Mouse (Mus musculus) adrenal gland, postnatal 4 days (tissue): ENCODE results near the gene Tent4a. TPM values are rescaled to one million over a fixed set of nuclear protein-coding genes. Genes with fewer than 3 reads are reported as not detected.
A peak's percentile ranks its signal among the peaks of the same experiment; 100 is the strongest.

Experiments used
- DNase-seq, 2 experiments: peaks; one replicate each; pipeline ENCODE4 v3.0.0; 2021 to 2022; ENCODE audit warnings: low spot score in 2 of 2, mixed read lengths in 2 of 2
- total RNA-seq, 2 experiments: library from RNA; stranded (reverse); gene quantifications; 2 replicates each; pipeline ENCODE4 v1.2.3; 2021

The Tent4a gene
- total RNA-seq, 2 experiments from 2014 or later: 26.2 to 28.3 TPM

DNA sequence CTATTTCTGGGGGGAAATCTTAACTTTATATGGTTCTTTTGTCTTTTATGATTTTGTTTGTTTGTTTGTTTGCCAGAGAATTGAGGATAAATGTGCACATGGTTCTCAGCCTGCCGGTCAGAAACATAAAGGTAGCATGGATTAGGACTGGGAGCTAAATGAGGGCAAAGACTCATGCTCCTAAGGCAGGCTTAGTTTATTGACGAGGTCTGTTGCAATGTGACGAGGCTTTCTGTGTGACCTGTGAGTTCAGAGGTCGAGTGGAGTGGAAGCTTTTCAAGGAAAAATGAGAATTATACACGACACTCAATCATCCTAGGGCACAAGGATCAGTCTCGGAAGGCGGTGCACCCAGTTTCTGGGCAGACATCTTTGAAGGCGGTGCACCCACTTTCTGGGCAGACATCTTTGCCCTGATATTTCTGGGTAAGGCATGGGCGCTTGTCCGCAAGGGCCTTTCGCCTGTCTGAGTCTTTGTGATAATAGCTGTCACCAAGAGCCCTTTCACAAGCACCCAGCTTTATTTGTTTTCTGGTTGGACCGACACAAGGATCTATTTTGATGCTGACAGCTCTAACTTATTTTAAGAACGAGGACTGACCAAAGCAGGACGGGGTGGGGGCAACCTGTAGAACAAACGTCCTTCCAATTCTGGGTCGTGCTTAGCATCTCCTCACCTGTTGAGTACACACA lies 13.2 kb upstream of the Tent4a start:
- DNase-seq: no peak

DNA sequence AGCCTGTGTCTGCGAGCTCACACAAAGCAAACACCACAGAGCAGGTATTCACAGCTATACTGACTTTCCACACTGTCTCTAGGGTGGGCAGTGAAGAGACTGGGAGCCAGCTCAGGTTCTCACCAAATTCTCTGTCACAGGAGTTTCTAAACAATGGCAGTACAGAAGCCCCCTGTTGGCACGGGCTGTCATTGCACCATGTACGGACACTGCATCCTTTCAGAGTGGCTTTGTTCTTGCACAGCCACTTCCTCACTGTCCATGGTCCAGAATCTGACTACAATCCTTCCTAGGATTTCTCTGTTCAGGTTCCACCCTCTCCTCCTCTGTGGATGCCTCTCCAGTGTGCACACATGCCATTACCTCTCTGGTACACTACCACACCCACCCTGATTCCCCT lies 10.6 kb upstream of the Tent4a start:
- DNase-seq: no peak

DNA sequence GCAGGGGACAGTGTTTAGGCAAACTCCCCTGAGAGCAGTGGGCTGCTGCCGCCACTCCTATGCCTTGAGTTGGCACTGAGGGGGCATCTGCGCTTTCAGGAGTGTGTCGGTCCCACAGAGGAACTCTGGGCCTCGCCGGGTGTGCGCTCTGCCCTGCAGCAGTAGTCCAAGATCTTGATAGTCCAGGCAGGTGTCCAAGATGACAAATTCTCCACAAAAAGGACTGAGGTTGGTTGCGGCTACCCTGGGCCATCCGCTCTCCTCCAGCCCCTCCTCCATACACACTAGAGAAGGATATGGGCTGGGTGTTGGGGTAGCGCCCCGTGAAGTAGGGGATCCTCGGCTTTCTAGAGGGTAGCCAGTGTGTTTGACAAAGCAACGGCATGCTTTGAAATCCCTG lies 9.2 kb upstream of the Tent4a start:
- DNase-seq: no peak

DNA sequence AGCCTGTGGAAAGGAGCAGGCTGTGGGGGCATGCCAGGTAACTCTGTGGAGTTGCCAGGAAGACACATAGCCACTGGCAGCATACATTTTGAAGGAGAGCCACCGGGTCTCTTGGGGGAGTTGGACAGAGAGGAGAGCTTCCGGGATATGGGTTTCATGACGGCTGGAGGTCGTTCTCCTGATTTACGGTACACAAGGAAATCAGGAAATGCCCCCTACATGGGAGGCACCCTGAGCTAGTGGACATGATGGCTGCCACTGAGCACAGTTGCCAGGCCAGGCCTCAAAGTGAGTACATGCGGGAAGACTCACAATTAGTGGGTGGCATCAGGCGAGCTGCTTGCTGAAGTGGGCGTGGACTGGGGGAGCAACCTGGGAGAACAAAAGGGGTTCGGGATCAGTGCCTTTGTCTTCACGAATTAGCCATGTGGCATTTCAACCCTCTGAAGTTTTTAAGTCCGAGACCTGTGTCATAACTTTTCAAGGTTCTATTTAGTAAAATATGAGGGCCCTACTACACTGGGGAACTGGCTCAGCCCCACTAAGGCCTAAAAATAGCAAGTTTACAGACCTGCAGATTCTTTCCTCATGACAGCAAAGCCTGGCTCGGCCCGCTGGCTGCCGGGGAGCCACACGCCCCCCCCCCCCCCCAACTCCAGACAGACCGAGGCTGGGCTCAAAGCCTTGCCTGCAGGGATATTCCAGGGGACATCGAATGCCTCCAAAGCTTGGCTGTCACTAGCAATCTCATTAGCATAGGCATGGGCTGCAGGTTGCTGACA lies 8.3 kb upstream of the Tent4a start:
- DNase-seq: no peak

DNA sequence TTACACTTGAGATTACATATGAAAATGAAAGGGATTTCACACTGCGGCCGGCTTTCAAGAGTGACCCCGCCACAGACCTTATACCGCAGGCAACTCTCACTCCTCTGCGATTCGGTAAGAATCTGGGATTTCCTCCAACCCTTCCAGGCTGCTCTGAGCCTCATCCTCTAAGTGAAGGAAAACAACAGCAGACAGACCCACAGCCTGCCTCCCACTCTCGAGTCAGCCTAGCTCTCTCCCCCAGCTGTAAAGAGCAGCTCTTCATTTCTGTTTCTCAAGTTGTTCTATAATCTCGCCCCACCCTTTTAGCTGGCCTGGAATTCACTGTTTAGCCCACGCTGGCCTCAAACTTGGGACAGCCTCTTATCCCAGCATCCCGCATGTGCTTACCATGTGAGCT lies 7.4 kb upstream of the Tent4a start:
- DNase-seq: no peak

DNA sequence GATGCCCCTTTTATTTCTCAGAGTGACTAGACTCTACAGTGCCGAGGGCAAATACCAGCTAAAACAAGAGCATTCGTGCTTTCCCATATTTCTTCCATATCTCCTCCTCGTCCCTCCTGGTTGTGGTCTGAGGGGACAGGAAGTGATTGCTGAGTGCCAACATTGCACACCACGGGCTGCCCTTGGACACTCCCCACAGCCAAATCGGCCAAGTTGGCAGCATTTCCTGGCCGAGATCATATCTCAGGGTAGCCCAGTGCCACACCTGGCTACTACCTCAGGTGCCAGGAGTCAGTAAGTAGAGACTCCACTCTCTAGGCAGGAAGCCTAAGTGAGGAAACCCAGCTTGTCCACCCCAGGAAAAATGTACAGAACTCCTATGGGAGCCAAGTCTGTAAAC lies 6.8 kb upstream of the Tent4a start:
- DNase-seq: no peak

DNA sequence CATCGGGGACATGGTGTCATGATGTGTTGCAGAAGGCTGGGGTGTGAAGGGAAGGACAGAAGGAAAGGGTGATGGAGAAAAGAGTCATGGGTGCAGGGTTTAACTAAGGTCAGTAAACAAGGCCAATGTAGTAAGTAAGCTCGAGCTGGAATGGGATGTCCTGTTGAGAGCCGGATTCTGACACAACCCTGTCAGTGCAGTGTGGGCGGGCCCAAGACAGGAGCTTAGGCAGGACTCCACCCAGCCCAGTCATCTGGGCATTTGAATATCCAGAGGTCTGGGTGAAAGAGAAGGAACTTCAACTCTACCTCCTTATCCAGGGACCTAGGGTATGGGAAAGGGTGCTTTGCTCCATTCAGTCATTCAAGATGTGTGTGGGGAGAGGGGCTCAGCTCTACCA lies 3.9 kb upstream of the Tent4a start:
- DNase-seq: no peak

DNA sequence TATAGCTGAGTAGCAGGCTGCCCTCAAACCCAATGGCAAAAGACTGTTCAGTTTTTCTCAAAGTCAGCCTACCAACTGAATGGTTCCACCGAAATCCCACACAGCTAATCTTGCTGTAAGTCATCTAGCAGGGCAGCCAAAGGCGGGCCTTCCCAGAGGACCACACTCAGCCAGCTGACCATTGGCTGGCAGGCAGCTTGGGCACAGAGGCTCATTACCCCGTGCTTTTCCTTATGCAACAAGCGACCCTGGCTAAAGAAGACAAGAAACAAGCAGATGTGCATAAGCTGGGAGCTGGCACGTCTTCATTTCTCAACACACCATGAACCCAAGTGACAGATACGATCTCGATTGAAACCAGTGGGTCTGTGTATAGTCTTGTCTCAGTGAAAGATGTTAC lies 2.9 kb upstream of the Tent4a start:
- no peak for DNase-seq

DNA sequence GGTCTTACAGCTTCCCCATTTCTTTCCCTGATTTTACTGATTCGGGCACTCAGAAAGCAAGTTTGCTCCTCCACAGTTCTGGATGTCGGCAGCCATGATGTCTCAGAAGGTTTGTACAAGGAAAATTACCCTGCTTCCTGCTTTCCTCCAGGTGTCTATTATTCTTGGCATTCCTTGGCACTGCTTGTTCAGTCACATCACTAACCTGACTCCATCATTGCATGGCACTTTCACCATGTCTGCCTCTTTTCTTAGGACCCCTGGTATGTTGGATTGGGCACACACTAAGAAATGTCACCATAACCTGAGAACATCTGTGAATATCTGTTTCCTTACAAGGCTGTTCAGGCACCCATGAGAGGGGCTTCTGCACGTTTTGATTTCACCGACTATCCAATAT lies 1.6 kb upstream of the Tent4a start:
- no peak for DNase-seq

DNA sequence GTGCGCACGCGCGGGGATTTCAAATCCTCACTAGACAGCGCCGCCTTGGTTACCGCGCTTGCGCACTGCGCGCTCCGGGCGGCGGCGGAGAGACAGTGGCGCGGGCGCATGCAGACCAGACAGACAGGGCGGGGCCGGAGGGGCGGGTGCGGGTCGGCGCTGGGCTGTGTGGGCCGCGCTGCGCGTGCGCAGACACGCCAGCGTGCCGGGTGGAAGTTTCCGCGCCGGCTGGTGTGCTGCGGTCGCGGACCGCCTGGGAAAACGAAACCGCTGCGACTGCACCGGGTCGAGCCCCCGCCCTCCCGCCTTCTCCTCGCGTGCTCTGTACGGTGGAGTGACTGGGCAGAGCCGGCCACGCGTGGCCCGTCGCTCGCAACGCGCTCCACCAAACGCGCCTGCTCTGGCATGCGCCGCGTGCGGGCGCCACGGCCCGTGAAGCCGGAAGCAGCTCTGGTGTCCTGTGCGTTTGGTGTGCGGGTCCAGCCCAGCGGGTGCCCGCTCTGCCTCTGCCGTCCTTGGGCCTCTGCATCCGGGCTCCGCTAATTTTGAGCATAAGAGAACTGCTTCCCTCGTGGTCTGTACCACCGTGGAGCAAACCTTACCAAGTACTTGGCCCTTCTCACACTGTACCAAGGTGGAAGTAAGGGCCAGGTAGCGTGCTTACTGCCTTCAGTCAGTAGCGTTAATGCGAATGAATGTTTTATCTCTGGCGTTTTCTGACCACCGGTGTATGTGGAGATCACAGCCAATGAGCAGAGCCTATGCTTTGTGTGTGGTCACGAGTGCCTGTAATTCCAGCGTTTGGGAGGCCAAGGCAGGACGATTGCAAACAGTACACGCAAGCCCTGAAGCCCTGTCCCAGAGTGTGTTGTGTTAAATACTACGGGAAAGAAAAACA lies 486 bp upstream of the Tent4a start:
- peak; percentile 94 to 98 for DNase-seq

DNA sequence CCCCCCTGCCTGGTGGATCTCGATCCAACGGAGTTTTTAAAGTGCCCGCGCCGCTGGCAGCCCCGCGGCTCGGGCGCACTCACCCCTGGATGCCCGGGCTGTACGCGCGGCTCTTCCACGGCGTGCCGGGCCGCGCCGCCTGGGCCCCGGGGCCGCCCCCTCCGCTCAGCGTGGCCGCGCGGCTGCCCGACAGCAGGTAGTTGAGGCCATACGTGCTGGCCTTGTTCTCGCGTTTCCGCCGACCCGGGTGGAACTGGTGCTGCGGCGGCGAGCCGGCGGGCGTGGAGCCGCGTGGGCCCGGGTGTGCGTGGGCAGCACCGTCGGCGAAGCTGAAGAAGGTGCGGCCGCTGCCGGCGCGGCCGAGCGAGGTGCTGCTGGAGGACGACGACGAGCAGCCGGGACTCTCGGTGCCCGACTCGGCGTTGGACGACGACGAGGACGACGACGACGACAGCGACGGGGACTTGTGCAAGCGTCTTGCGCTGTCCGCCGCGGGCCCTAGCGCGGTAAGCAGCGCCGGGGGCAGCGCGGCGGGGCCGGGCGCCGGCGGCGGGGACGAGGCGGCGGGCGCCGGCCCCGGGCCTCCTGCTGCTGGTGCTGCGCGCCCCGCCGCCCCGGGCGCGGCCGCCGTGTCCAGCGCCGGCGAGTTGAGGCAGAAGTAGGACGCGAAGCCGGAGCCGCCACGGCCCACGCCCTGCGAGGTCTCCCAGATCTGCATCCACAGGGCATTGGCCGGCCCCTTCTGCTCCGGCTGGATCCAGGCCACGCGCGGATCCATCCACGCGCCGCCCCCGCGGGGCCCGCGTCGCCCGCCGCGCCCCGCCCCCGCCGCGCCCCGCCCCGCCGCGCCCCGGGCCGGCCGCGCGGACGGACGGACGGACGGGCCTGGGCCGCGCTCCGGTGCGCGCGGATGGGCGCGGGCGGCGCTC lies 748 bp downstream of the Tent4a start, which contains the start of gene Nsun2:
Gene Nsun2 (plus strand): TSS at position 342 of the 929 bp plus-strand sequence.
- DNase-seq: peak in 1 of 2 experiments; percentile 30

DNA sequence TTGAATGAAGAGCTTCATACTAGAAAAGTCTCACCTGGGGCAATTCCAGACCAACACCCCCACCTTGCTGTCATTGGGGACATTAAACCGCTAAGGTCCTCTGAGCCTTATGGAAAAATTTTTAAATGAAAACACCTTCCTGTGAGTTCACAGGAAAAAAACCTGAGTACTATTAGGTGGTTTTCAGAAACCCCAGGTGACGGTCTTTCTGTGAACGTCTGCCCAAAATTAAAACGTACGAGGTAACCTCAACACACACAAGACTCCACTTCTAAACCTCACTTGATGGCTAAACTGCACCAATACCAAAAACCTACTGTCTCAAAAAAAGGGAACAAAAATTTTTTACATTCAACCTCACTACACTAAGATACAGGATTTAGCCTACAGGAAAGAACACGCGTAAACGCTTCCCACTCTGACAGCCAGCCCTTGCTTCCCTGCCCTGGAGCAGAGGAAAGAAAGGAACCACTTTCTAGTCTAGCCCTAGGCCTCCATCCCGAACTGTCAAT lies 1.5 kb downstream of the Tent4a start:
- no peak for DNase-seq

DNA sequence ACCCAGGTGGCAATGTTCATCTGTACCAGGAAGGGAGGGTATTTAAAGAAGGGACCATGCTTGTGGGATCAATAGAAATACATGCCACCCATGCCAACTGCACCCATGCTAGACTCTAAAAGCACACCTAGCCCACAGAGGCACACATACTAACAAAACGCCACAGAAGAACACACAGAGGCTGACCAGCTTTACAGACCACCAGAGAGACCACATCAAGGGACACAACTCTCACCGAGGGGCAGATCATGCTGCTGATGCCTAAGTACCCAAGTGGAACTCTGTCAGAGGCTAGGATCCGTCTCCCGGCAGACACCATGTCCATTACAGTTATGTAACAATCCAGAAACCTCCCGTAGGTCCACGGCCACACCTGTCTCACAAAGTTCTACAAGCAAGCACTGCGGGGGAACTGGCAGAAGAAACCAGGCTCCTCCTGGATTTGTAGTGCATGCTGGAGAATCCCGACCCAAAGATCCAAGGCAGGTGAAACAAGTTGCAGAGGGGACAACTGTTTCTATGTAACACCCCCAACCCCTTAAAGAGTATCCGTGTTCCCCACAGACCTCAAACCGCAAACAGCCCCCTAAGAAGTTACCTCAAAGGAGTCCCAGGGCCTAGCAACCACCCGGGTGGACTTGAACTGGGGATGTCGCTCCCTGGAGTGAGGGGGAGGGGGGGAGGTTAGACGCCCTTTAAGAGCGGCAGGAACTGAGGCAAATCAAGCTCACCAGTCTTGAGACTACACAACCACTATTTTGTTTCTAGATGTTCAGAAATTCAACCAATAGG lies 2.1 kb downstream of the Tent4a start:
- no peak for DNase-seq

DNA sequence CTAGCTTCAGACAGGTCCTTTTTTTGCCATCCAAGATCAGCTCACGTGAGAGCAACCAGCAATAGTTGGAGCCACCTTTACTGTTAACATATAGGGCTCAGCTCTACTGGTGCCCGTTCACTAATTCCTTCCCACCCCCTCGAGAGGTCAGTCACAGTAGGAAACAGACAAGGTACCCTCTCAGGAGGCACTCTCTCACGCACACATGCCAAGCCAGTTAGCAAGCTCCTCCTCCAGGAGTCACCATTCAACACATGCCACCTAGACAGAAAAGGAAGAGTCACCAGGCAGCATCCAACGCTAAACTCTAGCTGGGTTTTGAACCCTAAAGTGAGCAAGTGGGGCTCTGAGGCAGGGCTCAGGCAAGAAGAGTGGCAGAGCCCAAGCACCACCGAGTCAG lies 3.0 kb downstream of the Tent4a start:
- DNase-seq: no peak

DNA sequence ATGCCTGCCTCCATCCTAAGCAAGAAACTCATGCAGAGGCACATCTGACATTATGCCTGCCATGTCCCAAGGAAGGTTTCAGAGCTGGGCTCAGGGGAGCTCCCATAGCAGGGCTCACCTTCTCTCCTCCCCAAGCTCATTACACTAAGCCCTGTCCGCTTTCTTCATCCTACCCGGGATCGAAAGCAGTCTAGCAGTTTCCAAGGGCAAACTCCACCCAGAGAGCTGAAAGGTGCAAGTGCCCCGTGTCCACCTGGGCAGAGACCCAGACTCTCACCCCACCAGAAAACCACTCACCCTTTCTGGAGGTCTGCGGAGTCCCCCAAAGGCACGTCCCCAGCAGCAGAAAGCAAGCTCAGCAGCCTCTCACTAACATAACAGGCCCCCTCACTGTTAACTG lies 3.5 kb downstream of the Tent4a start:
- DNase-seq: no peak

DNA sequence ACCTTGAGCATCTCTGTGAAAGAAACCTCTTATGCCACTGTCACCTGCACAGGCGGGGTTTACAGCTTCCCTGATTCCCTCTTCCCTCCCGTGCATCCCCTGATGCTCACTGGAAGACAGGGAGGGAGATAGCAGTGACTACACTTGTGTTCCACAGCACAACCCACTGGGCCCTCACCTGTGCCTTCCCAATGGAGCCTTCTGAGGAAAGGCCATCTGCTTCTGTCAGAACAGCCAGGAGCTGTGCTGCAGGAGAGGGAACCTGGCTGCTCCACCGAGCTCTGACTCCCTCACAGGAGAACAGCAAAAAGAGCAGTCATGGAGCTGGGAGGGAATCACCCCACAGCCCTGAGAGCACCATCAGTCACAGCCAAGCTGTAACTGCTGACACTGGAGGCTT lies 4.3 kb downstream of the Tent4a start:
- DNase-seq: no peak

DNA sequence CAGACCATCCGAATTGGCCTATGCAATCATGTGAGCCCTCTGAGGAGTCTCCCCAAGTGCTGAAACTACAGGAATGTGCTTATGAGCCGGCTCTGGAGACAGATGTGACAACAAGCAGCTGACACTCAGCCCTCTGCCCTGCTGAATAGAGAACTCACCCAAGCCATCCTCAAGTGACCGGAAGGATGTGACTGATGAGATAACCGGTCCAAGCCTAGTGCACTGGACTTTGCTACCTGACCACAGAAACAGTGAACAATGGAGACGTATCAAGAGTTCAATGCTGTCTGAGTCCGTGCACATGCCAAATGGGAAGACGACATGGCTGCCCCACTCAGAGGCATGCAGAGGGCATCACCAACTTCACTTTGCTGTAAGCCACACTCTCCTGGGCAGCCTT lies 5.9 kb downstream of the Tent4a start:
- no peak for DNase-seq

DNA sequence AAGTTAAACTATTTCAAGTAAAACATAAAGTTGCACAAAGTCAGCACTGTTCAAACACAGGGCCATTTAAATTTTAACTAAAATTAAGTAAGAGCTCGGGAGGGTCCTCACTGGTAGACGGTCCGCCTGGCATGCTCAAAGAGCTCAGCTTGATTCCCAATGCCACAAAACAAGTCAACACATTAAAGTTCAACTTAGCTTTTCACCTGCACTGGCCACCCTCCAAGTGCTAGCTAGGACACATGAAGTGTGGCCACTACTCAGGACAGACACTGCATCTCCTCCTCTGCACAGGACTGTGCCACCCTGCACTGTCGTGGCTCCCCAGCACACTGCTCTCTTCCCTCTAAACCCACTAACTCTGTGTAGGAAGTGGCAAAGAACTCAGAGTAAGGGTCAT lies 8.6 kb downstream of the Tent4a start:
- no peak for DNase-seq

DNA sequence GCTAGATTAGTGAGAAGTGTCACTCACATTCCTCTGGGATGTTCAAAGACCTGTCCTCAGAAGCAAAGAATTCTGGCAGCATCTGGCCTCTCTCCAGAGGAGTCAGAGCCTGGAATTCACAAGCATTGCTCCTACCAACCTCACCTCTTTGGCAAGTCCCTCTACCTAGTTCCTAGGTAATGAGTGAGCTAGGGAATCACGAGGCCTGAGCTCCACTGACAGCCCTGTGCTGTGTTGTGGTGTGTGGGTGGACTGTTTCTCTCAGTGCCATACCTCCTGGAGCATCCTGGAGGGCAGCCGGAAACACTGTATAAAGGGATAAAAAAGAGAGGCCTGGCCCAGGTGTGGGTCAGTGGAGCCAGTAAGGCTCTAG lies 10.3 kb downstream of the Tent4a start:
- DNase-seq: no peak
